Mouse (Mus musculus): ENCODE data around the gene Anxa7.

The Anxa7 gene

DNA sequence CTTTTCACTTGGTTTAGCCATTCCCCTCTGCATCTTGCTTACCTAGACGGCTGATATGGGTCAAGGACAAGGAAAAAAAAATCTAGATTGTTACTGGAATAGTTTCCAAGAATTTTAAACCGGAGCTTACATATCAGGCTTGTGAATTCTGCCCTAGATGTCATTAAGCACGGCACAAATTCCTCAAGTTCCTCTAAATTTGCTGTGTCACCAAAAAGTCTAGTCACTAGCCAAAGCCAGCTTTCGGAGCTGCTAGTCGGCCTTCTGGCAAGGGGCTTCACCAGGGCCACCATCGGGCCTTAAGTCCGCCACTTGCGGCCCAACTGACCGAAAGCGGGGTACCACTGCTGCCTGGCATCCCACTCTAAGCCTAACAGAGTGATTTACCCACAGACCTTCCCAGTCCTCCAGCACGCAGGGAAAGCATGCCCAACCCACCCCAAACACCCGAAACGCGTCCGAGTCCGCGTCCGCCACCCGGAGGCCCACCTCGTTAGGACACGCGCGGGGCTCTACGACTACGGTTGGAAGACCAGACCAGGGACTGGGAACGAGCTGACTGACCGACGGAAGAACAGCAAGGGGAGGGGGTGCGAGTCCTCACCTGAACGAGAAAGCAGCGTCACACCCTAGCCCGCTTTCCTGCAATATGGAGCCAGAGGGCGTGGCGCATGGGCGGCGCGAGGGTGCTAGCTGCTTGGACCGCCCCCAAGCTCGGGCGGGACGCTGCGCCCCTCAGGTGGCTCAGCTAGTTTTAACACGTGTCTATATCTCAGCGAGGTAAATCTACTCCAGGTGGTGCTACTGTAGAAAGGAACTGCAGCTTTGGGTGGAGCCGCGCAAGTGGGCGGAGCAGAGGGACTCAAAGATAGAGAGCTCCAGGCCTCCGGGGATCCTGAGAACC lies at the start of gene Anxa7:
Gene Anxa7 (minus strand): TSS at position 843 of the 904 bp plus-strand sequence.
- in situ Hi-C loops (cut with MboI, MseI) = no loop called here

DNA sequence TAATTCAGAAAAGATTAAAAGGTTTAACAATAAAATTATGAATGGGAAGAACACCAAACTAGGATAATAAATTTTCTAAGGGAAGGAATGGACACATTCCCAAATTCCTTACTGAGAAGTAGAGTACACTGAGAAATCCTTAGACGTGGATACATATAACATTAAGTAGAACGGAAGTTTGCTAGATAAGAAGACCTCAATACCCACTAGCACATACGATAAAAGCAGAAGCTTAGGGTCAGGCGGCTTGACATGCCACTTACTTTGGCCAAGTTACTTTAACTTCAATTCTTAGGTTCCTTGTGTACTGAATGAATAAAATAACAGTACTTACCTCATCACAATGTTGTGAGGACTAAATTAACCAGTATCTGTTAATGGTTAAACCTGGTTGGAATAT lies 49.7 kb upstream of the Anxa7 start:
- in situ Hi-C loops (cut with MboI, MseI) = loop anchor here (10.0 kb wide), 1 partner anchor 1305 kb away; no protein-coding TSS in a partner anchor

DNA sequence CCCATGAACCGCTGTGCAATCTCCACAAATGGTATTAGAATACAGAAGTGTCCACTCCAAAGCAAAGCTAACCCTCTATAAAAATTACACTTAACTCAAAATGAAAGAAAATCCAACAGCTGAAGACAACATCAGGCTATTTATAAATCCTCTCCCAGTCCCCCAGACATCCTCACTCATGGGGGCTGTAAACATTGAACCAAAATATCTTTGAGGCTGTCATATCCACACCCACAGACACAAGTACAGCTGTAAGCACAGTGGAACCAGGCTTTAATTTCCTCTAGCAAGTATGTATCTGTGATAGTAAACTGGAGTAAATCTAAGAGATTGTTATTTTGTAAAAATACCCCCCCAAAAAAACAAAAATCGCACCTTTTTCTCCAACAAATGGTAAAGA lies 40.2 kb upstream of the Anxa7 start:
- in situ Hi-C loops (cut with MboI, MseI) = no loop called here

DNA sequence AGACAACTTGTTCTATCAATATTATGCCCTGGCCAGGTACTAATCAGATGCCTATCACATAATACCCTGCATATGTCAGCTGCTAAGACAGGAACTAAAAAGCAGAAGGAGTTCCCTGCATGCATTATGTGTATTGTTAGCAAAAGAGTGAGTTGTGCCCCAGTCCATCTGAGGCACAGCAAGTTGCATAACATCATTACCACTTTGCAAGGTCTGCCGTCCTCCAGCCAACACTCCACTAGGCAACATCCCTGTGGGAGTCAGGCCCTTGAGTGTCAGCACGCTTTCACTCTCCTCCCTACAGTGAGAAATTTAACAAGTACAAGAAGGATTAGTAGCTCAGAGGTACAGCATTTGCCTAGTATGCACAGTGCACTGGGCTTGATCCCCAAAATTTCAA lies 28.5 kb upstream of the Anxa7 start:
- in situ Hi-C loops (cut with MboI, MseI) = no loop called here

DNA sequence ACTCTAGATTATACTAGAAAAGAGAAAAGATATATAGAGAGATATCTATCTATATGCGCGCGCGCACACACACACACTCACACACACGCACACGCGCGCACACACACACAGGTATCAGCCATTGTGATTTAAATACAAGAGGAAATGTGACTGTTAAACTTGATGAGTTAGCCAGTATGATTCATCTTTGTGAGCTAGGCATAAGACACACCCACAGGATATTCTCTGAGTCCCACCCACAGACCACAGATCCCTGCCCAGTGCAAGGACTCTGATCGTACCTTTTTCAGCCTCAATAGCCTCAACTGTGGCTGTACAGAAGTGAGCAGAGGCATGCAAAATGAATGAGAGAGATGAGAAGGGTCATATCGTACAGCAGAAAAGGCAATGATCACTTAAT lies 23.0 kb upstream of the Anxa7 start:
- in situ Hi-C loops (cut with MboI, MseI) = no loop called here

DNA sequence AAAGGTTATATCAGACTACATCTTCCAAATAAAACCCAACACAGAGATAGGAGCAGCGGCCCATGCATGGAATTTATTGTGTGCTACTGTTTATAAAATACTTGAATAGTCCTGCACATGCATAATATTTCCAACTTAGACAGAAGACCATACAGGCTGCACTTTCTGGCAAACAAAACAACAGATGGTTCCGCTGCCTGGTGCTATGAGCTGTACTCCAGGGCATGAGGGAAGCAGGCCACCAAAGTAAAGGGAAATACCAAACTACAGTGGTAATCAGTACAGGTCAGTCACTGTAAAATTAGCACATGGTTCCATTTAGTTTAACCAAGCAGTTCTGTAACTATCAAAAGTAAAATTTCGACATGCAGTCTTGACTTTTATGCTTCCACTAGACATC lies 20.0 kb upstream of the Anxa7 start:
- in situ Hi-C loops (cut with MboI, MseI) = no loop called here

DNA sequence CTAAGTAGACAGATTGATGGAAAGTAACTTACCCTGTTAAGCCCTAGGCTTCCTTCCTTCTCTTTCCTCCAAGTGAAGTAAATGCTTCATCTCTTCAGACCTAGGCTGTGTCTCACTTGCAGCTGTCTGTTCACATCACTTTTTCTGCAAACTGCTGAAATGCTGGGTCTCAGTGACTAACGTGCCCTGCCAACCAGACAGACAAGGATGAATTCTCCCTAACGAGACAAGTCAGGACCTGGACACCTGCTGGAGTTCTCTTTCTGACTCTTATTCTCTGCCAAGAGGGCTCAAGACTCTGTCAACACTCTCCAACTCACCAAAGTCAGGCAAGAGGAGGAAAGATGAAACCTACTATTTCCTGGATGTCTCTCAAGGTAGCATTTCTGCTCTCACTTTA lies 16.7 kb upstream of the Anxa7 start, which contains the start of gene Mss51:
Gene Mss51 (minus strand): TSS at position 299 of the 400 bp plus-strand sequence.
- in situ Hi-C loops (cut with MboI, MseI) = no loop called here

DNA sequence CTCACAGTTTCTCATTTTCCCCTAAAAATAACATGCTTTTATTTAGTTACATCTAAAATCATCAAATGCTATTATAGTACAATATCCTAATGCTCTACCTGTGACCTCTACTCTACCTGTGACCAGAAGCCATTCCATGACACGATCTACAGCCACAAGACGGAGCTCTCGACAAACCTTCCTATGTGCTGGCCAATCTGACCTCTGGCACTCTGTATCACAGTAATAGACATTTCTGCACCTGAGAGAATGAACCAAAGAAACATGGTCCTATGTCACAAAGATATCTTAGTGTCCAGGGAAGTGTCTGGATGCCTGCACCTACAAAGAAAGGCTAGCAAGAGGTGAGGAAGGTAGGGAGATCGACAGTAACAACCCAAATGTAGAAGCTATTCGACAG lies 6.1 kb upstream of the Anxa7 start:
- in situ Hi-C loops (cut with MboI, MseI) = no loop called here

DNA sequence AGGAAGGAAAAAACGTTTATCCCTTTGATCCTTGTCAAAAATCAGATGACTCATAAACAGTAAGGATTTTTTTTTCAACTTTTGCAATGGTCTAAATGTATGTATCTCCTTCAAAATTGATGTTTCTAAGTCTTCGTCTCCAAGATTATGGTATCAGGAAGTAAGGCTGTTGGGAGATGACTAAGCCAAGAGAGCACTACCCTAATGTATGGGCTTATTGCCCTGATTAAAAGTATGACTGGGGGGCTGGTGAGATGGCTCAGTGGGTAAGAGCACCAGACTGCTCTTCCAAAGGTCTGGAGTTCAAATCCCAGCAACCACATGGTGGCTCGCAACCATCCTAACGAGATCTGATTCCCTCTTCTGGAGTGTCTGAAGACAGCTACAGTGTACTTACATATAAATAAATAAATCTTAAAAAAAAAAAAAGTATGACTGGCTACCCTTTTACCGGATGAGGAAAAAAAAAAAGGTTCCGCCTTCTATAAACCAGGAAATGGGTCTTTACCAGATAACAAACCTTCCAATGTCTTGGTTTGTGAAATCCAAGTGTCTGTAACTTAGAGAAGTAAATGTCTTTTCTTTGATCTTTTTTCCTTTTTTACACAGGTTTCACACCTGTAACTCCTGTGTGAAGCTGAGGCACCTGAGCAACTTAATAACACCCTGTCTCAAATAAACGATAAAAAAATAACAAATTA lies 2.3 kb upstream of the Anxa7 start:
- in situ Hi-C loops (cut with MboI, MseI) = no loop called here

DNA sequence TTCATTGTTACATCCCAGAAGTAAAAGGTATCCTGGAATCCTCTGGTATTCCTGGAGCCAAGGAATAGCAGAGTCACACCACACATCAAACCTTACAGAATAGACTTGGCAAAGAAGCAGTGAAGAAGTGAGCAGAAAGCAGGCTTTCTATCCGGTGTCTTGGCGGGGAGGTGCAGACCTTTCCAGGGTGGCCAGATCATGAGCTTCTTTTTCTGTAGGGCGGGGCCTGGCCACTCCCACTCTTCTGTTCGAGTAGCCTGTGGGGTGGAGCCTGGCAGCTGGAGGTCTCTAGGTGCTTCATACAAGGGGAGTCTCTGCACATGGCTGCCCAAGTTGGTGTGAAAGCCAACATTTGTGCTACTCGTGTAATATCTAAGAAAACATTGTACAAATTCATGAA lies 1.3 kb upstream of the Anxa7 start:
- in situ Hi-C loops (cut with MboI, MseI) = no loop called here

DNA sequence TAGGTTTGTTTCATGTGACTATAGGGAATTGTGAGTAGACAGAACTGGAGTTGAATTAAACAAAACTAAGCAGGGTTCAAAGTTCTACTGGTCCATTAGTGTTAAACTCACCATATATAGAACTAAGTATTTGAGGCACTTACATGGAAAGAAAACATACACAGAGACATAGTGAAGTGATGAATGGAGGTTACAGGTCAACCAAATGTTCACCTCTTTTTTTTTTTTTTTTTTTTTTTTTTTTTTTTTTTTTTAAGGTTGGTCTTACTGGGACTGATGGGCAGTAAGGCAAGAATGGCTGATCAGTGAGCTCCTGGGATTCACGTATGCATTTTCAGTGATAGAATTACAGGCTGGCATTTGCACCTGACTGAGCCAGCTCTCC lies 254 bp upstream of the Anxa7 start:
- in situ Hi-C loops (cut with MboI, MseI) = no loop called here

DNA sequence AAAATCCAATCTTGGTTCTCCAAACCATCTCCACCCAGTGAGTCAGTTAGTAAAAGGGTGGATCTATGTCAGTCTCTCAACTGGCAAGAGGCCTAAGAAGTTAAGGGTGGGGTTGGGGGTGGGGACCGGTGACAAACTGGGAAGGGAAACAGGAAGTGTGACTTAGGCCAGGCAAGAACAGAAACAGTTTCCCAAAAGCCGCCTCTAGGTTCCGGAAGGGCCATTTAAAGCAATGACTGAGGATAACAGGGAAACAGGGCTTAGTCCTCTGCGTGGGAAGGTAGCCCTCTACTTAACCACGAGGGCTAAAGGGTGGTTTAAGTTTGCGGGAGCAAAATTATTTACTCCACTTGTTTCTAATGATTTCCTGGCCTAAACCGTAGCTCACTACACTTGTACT lies 1.1 kb downstream of the Anxa7 start:
- in situ Hi-C loops (cut with MboI, MseI) = no loop called here

DNA sequence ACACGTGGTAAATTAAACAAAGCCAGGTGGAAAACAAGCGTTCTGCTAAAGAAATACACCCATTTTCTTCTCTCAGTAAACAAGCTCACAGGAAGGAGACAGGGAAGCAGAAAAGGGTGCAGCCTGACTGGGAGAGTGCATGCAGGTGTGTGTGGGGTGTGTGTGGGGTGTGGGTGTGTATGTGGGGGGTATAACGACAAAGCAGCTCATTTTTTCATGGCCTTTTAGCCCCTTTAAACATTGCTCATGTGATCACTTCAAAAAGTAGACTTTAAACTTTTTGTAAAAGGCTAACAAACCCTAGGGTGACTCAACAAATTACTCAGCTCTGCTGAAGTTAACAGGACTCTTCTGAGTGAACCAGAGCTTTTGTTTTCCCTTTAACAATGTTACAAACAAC lies 1.5 kb downstream of the Anxa7 start:
- in situ Hi-C loops (cut with MboI, MseI) = no loop called here

DNA sequence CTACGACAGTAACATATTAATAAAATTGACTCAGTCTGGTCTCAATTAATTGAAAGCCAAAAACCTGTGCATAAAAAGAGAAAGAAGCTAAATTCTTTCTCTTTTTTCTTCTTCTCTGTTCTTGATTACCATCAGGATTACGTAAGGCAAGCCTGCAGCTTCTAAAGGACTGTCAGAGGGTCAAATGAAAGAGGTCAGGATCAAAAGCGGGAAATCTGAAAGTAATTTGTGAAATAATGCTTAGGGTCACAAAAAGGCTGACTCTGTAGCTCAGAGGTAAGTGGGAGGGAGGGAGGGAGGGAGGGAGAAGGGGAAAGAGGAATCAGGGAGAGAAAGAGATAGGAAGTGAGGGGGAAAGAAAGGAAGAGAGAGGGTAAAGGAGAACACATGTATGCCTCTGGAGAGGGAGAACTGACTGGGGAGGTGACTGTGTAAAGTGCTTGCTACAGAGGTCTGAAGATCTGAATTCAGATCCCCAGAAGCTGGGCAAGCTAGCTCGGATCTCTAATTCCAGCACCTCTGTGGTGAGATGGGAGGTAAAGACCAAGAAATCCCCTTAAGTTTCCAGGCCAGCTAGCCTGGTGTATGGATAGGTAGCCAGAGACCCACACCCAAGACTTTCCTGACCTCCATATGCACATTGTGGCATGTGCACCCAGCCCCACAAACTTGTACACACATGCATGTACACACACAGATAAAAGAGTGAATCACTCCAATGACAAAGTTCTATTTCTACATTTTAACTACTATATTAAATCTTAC lies 2.5 kb downstream of the Anxa7 start:
- in situ Hi-C loops (cut with MboI, MseI) = no loop called here

DNA sequence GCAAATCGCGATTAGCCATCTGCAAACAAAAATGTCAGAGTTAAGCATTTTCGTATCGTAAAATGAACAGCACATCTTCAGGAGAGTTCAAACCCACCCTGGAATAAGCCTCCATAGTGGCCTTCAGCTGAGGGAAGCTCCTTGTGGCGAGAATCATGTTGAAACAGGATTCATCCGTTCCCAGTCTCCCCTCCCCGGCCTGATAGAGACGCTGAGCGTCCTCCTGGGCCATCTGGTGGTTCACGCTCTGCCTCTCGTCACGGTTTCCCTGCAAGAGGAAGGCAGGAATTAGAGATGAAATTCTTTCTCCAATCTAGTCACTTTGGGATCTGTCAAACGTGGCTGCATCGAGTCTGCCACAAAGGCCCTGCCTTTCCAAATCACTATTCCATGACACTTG lies 19.7 kb downstream of the Anxa7 start:
- in situ Hi-C loops (cut with MboI, MseI) = no loop called here

DNA sequence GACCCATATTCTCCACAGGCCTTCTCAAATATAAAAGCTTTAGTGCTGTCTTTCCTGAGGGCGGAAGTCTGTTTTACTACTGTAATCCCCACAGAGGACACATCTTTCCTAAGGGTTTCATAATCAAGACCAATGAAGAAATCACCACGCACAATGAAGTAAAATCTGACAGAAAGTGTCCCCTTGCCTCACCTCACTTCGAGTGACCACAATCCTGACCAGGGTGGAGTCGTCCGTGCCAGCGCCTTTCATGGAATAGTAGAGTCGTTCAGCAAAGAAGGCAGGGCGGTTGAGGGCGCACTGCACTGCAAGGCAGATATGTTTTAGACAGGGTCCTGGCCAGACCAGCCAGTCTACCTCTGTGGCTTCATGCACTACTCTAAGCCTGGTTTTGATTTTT lies 21.6 kb downstream of the Anxa7 start:
- in situ Hi-C loops (cut with MboI, MseI) = no loop called here

DNA sequence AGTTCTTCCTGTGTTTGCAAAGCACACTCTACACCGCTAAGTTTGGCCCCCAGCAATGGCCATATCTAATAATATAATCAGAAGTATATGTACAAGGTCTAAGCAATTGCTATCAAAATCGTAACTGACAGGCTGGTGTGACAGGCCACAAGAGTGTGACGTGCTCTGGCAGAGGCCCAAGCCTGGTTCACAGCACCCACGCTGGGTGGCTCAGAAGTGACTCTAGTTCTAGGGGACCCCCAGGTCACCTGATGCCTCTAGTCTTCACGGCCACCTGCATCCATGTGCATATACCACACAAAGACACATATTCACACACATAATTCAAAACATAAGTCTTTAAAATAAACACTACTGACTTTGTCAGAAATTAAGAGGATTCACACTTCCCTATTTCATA lies 27.0 kb downstream of the Anxa7 start:
- in situ Hi-C loops (cut with MboI, MseI) = no loop called here

DNA sequence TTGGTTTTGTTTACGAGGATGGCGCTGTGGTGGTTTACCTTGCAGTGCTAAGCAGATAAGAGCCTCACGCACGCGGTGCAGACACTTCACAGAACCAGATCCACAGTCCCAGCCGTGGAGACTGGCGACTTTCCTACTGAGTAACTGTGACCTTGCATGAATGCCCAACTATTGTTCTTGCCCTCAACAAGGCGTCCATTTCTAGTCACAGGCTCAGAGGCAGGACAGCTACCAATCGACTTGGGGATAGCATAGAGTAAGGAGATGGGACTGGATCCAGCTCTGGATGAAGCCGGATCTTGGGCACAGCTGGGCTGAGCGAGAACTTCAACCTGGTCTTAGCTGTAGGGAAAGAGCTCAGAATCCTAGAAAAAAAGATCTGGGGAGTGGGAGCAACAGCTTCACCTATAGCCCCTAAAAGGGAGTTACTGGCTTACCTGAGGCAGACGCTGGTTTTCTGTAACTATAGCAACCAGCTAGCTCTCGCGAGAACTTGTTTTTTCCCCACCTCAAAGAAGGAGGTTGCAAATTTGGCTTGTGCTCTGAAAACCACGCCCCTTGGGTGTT lies 28.1 kb downstream of the Anxa7 start, which contains the start of gene Cfap70:
Gene Cfap70 (minus strand): TSS at position 462 of the 567 bp plus-strand sequence.
- in situ Hi-C loops (cut with MboI, MseI) = no loop called here

DNA sequence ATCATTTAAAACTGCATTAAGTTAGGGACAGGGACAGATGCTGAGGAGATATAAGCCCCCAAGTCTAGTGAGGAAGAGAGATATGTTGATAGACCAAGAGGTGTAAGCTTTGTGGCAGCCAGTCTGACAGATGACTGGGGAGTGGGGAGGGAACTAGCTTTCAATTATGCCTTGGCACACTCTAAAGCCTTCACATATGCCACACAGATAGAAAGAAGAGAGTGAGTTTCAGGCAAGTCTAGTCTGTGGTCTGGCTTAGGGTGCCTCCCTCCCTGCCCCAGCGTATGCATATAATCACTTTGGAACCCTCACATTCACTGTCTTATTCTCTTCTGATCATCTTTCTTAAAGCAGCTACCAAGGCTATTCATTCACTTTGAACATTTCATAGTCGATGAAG lies 28.6 kb downstream of the Anxa7 start:
- in situ Hi-C loops (cut with MboI, MseI) = no loop called here

DNA sequence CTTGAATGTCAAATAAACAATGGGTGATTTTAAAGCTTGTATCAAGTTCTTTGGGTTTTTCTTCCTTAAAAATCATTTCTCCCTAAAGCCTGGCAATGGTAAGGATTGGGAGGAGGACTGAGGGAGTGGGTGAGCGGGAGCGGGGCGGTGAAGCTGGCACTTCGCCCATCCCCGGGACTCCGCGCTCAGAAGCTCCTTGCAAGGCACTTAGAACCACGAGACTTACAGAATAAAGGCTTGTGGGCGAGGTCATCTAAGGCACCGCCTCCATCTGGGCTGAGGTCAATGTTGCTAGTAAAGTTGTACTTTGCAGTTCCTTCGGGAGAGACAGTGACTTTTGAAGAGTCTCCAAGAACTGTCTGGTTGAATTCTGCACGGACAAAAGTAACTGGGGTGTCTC lies 32.7 kb downstream of the Anxa7 start:
- in situ Hi-C loops (cut with MboI, MseI) = no loop called here

DNA sequence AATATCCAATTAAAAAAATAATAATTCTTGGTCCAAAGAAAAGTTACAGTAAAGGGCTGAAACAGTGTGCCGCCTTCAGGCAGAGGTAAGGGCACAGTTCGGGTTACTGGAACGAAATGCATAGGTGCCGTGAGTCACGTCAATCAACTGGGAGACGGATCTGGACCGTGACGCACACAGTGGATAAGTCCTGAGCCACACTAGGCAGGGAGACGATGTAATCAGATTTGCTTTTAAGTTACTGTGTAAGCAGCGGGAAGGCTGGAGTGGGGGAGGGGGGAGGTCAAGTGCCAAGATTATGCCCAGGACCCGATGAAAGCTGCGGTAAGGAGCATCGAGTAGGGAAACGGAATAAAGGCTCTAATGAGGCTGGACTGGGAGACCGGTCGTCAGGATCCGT lies 37.7 kb downstream of the Anxa7 start:
- in situ Hi-C loops (cut with MboI, MseI) = no loop called here

DNA sequence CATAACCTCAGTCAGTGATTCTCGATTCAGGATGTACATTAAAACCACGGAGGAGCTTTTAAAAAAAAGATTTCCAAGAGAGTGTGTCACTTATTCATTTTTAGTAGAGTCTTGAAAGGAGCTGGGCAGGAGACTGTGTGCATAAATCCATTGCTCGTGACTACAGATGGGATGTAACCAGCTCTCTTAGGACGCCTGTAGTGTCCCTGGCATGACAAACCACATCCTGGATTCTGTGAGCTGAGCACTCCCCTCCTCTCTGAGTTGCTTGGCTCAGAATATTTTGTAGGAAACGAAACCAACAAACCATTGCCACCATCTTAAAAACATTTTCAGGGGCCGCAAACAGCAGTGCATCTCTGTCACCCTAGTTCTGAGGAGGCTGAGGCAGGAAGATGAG lies 43.0 kb downstream of the Anxa7 start:
- in situ Hi-C loops (cut with MboI, MseI) = no loop called here
